Mouse (Mus musculus) heart, adult 11 months (tissue): ENCODE data around the gene 4930451I11Rik.

ENCODE experiments used
- DNase-seq: peaks from one replicate; pipeline ENCODE4 v3.0.0; 2022

Gene 4930451I11Rik

DNA sequence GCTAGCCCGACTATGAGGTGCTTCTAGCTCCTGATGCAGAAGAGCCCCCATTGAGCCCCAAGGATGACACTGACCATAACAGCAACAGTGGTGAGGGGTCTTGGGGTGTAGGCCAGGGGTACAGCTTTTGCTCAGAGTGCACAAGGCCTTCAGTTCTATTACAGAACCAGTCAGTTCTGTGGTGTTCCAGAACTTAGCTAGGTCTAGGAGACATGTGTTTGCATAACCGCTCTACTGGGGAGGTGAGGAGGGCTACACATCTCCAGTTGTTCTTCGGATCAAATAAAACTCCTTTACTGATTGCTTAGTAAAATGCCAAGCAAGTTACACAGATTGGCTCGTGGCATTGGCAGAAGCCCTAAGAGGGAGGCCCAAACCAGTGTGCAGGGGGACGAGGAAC, at the start of gene 4930451I11Rik:
TSS of gene 4930451I11Rik (minus strand) at position 101 of the 400 bp plus-strand sequence.
- DNase-seq: no peak

DNA sequence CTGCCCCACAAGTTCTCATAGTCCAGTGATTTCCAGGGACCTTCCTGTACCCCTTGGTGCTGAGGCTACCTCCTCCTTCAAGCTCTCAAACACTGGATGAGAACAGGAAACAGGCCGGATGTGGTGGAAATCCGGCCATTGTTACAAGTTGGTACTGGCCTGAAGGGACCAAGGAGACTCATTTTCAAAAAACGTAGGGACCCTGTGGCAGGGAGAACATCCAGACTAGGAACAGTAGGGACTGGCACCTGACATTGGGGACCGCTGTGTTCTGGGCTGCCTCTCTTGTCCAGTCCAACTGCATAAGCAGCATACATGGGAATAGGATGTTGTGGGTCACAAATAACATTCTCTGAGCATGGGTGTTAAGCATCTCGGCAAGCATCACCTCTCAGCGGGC, 49.6 kb upstream of the 4930451I11Rik start:
- peak; percentile 98 for DNase-seq

DNA sequence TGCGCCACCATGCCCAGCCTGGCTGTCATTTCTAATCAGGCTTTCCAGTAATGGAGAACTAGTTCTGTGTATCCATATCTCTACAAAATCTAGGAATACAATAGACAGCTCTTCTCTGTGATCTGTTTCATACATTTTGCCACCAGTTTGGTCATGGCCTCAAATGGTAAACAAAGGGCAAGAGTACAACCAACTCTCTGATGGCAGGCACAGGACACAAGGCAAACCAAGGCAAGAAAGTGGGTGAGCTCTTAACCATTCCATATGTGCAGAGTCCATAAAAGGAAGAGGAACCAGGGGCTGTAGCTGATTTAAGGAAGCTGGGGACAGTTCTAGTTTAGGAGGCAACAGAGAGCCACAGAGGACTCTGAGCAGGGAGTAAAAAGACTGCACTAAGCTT, 45.8 kb upstream of the 4930451I11Rik start:
- DNase-seq: peak; percentile 60

DNA sequence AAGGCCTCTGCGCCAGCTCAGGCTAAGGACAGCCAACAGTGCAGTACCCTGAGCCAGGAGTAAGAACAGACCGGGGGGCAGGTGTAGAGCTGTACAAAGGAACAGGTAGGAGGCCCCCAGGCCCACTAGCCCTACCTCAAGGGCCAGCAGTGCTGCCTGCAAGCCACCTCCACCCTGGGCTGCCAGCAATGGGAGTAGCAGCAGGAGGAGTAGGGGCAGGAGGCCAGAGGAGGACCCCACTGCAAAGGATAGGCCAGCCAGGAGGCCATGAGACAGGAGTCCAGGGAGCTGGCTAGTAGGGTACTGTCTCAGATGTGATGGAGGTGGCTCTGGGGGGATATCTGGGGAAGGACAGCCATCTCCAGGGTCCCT, 39.1 kb upstream of the 4930451I11Rik start:
- DNase-seq: peak; percentile 92

DNA sequence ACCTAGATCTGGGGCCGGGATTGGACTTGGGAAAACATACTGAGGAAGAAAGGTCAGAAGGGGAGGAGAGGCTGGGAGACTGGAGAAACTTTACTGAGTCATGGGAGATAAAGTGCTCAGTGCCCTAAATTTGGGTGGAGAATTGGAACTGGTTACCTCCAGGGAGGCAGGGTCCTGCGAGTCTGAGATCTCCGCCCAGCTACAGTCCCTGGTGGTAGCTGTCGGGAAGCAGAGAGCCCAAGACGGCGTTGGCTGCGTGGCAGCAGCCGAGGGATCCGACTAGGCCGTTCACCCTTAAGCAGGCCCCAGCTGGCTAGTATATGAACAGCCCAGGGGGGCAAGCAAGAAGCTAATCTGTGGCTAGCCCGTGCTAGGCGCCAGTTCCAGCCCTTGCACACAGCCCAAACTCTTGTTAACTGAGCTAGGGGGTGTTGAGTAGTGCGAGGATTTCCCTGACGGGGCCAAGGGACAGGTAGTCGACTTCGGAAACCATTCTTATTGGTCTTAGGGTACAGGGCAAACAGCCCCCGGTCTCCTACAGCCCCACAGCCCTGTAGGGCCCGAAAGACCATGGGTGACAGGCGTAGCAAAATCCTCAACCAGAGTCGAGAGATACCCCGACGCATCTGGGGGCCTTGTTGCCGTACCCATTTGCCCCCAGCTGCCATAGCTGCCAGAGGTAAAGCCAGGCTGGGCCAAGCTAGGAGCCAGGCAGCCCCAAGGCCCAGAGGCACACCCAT, 38.5 kb upstream of the 4930451I11Rik start:
- DNase-seq: peak; percentile 95

DNA sequence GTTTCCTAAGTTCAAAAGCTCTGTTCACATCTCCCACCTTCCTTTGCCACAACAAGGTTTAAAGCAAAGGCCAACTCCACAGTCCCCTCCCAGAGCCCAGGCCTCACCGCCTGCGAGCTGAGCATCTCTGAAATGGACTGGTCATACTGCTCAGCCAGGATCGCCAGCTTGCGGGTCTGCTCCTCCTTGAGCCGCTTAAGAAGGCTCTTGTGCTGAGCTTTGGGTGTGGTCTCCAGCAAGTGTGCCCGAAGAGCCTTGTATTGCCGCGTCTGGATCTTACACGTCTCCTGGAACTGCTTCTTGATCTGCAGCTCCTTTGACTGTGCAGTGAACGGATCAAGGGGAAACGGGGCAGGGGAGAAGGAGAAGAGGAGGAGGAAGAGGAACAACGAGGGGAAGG, 36.6 kb upstream of the 4930451I11Rik start:
- DNase-seq: no peak

DNA sequence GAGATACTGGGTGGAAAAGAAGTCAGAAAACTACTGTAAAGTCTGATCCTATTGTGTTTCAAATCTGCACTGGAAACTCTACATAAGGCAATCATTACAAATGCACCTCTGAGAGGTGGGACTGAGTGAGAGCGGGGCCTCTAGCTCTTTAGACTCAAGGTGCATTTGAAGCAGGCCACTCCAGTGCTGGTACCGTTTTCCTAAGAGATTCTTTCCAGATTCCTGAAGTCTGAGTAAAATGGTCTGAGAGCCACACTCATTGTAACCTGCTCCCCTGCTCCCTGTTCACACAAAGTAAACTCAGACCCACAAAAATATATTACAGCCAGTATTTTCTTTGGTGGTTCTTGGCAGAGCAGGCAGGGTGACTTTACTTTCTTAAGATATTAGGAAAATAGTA, 36.1 kb upstream of the 4930451I11Rik start:
- DNase-seq: no peak

DNA sequence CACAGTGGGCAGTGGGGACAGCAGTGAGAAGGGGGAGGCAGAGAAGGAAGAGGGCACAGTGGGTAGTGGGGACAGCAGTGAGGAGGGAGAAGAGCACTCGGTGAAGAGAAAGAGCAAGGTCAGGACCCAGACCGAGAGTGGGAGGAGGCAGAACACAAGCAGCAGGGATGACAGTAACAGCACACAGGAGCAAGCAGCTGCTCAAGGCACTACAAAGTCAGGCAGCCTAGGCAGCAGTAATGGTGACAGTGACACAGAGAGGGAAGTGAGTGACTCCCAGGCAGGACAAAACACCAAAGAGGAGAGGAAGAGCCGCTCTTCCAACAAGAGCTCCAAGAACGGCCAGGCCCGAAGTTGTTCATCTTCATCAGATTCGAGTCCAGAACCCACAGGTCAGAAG, 32.4 kb upstream of the 4930451I11Rik start:
- no peak for DNase-seq

DNA sequence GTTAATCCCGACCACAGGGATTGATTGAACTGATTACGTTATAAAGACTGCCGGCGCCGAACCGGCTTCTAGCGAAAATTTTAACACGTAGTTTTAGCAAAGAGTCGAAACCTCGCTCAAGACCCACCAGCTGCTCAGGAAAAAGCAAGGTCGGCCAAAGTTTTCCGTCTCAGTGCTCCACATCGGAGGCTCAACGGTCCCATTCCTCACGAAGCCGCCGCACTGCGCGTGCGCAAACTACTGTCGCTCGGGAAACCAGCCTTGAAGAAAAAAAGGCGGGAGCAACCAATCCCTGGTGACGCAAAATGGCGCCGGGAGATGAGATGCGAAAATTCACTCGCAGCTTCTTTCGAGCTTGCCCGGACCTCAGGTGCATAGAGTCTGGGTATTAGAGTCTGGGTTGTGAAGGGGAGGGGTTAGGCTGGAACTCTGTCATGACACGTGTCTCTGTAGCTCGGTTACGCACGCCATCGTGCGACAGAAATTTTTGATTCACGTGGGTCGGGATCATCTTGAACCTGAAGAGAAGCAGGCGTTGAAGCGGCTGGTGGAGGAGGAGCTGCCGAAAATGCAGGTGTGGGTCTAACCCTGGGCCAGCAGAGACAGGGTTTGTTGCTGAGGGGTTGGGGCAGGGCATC, 30.8 kb upstream of the 4930451I11Rik start, which contains the start of gene Ino80e:
TSS of gene Ino80e (minus strand) at position 231 of the 638 bp plus-strand sequence.
- peak; percentile 99 for DNase-seq

DNA sequence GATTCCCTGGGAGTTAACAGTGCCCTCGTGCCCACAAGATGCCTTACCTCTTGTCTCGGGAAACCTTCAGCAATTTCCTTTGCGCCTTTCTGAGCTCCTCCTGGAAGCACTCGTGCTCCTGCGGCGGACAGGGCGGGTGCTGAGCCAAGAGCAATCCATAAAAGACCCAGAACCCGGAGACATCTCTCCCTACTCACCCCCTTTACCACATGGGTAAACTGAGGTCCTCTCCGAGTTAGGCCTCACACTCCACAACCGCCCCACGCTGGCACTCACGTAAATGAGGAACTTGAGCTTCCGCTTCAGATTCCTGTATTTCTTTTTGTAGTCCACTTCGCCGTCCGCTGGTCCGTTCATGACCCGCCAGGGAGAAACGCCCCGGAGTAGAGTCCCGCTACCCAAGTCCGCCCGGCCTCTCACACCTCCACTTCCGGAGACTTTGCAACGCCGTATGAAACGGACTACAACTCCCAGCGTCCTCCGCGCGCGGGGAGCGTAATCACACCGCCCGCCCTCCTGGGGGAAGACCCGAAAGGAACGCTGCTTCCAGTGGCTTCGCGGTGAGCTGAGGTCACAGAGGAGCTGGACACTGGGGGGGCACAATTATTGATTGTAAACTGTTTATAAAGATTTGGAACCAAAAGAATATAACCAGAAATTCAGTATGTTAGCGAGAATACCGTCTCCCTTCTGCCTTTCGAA, 30.1 kb upstream of the 4930451I11Rik start, which contains the start of gene Hirip3:
TSS of gene Hirip3 (plus strand) at position 544 of the 702 bp plus-strand sequence.
- peak; percentile 99 for DNase-seq

DNA sequence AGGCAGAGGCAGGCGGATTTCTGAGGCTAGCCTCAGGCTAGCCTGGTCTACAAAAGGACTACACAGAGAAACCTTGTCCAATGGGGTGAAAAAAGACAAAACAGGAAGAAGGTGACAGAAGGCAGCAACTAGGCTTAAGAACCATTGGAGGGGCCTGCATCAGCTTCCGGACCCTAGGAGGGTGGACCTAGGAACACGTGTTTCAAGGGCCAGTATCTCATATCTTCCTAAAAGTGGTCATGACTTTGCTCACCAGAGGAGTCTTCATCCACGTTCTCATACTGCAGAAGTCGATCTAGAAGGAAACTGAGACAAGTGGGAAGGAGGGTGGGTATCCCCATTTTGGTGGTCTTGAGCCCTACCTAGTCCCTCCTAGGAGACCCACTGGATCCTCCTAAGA, 29.5 kb upstream of the 4930451I11Rik start:
- no peak for DNase-seq

DNA sequence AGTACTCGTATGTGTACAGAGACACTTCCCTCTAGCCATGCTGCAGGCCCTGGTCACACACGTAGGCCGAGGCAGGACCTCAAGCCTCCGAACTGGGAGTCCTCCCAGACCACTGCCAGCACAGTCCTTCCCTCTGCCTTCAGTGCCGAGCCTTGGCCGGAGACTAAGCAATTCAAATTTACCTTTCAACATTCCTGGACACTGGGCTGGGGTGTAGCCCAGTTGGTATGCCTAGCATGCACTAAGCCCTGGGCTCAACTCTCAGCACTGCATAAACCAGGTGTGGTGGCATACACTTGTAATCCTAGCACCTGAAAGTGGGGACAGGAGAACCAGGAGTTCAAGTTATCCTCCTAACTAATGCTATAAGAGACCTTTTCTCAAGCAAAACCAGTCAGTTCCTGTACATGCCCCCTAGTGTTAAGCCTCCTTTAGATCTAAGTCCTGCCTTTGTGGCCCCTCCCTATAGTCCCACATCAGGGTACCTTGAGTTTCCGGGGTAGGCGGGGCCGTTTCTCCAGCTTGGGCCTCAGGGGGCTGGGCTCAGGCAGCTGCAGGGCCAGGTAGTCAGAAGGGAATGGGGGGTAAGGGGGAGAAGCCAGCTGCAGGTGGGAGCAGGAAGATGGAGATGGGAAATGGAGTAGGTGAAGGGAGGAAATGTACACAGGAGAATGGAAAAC, 25.4 kb upstream of the 4930451I11Rik start:
- no peak for DNase-seq

DNA sequence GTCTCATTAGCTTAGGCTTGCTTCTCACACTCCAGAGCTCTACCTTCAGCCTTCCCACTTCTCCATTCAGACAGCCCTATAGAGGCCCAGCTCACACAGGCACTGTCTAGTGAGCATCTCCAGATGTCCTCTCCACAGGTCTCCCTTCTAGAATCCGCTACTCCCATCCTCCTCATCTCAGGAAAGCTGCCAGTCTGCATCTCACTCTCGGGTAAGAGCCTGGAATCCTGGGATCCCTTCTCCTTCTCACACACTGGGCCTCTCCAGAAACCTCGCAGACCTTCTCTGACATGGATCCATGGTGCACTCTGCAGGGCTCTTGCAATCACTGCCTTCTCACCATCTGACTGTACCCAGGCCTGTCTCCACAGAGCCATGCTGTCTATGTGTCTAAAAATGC, 24.2 kb upstream of the 4930451I11Rik start:
- DNase-seq: no peak

DNA sequence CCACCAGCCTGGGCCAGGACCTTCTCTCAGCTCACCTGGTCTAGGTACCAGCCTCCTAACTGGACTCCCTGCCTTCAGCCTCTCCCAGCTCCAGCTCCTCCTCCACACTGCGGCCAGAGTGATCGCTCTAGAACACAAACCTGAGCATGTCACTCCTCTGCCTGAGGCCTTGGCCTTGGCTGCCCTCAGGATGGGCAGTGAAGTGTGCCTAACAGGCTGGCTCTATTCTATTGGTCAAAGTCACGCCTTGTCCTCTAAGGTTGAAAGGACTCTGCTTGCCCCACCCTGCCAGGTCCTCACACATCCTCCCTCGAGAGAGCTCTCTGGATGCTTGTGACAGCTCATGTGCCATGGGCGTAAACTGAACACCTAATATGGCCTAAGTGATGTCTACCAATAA, 22.0 kb upstream of the 4930451I11Rik start:
- DNase-seq: no peak

DNA sequence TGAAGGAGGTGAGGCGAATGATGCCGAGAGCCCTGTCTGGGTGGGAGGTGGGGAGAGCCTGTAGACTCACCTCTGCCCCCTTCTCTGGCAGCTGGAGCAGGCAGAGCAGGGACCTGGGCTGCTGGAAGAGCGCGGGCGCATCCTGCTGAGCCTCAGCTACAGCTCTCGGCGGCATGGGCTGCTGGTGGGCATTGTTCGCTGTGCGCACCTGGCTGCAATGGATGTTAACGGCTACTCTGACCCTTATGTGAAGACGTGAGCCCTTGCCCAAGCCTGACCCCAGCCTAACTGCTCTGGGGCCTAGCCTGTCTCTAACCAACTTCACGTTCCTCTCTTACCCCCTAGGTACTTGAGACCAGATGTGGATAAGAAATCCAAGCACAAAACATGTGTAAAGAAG, 19.8 kb upstream of the 4930451I11Rik start:
- DNase-seq: no peak

DNA sequence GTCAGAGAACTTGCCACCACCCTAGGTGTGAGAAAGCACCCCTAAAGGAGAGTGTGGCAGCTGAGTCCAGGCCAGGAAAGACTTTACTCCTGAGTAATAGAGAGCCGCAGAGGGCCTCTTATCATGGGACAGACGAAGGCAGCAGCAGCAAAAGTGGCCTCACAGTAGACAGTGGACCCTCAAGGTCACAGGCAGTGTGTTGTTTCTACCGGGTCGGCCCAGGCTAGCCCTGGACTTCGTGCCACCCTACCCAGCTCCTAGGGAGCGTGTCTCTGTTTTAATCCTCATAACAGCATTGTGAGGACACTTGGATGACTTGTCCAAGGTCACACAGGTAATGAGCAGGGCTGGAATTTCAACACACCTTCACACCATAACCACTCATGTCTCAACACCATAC, 18.7 kb upstream of the 4930451I11Rik start:
- no peak for DNase-seq

DNA sequence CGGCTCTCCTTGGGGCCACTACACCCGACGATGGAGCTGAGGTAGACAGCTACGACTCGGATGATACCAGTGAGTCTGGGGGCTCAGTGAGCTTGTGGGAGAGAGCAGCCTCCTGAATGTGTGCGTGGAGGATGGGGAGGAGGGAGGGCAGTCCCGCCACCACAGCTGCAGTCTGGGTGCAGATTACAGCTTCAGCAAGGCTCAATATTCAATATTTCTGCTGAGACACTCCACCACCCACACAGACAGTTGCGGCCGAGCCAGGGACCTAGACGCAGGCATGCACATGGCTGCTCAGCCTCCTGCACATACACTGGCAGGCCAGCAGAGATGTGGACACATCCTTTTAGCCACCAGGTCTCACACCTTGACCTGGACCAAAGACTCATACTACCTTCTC, 17.4 kb upstream of the 4930451I11Rik start:
- DNase-seq: no peak

DNA sequence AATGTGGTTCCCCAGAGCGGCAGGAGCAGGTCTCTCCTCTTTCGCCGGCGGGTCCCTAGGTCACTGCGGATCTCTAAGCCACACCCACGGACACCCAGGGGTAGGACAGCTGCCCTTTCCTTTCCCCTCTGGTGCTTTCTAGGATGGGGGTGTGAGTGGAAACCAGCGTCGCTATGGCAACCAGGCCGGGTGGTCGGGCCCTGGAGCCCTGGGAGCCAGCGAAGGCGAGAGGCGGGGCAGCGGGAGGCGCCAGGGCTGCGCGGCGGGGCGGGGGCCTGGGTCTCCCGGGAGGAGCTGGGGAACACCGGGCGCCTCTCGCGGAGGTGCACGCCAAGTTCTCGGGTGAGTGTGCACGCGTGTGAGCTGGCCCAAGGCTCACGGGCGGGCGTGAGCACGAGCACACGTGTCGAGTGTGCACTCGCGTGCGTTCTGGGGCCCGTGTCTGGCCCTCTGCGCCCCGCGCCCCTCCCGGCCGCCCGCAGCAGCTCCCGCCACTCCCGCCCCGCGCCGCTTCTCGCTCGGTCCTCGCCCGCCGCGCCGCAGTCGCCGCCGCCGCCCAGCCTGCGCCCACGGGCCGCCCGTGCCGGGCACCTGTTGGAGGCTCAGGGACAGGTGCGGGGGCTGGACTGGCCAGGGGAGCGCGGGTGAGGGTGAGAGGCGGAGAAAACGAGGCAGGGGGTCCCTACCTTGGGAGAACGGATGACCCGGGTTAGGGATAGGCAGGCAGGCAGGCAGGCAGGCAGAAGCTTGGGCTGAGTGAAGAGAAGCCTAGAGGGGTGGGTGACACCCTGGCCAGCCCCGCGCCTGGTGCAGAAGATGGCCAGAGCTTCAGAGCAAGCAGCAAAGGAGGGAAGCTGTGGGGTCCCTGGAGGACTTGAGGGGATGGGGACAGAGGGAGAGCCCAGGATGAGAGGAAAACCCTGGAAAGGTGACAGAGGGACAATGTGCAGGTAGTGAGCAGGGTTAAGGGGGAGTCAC, 16.3 kb upstream of the 4930451I11Rik start:
- DNase-seq: no peak

DNA sequence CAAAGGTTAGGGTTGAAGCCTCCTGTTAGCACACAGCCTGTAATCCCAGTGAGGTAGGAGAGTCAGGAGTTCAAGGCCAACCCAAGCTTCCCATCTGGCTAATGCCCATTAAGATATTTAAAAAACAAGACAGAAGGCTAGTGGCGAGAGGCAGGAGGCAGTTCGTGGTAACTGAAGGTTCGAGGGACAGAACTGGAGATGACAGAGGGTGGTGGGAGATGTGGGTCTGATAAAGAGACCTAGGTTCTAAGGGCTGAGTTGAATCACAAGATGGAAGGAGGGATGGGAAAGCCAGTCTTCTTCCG, 15.6 kb upstream of the 4930451I11Rik start, which contains the start of gene Doc2a:
TSS of gene Doc2a (plus strand) at position 301 of the 305 bp plus-strand sequence.
- DNase-seq: no peak

DNA sequence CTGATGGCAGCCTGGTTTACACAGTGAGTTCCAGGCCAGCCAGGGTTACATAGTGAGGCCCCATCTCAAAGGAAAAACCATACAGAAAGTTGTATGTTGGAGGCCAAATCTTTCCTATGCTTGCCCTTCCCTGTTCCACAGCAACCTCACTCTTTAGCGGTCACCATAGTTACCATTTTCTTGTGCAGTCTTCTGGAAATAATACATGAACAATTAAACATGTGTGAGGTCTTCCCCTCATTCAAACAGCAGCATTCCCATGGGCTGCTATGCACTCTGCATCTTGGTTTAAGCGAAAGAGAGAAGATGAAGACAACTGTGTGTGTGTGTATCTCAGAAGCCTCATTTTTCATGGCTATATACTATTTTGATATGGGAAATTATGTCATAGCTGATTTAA, 14.1 kb upstream of the 4930451I11Rik start:
- no peak for DNase-seq

DNA sequence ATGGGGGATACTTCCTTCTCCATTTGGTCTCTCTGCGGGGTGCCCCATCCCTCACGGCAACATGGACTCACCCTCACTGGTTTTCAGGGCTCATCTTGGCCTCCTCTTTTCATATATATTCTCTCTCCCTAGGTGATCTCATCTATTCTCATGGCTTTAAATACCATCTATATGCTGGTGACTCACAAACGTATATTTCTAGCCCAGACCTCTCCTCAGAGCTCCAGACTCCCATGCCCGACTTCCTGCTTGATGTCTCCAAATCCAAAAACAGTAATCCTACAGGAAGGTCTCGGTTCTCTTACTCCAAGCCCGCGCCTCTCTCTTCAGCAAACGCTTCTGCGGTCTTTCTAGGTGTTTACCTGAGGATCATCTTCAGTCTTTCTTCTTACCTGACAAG, 11.8 kb upstream of the 4930451I11Rik start:
- no peak for DNase-seq

DNA sequence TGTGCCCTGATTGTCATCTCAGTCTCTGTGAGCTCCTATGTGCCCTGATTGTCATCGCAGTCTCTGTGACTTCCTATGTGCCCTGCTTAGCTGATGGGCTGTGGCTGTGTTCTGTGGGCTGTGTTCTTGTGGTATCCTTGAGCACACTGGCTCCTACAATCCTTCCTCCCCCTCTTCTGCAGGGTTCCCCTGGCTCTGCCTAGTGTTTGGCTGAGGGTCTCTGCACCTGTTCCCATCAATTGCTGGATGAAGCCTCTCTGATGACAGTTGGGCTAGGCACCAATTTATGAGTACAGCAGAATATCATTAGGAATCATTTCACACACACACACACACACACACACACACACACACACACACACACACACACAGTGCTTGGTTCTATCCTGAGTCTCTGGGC, 1.9 kb upstream of the 4930451I11Rik start:
- no peak for DNase-seq
